Mouse (Mus musculus) cerebellum, adult (tissue): ENCODE results near the gene Pctp.

ENCODE experiments used
- ATAC-seq: cut with Nextera tagmentation; 2 replicates; pipeline ENCODE4 v1.9.2; 2017; ENCODE audit warnings: mild to moderate bottlenecking, moderate library complexity, mixed read lengths; ENCODE audit not compliant: insufficient number of reproducible peaks, low FRiP score, low TSS enrichment

The Pctp gene

GRCm38 (mm10) chr11:89978914-89979818 is 23.5 kb downstream of the Pctp start:
- no peak for ATAC-seq

- ATAC-seq, result no peak
Measured at GRCm38 (mm10) chr11:89978353-89978831, 24.3 kb downstream of the Pctp start.

- ATAC-seq, result no peak
Measured at GRCm38 (mm10) chr11:89977746-89978352, 24.8 kb downstream of the Pctp start.

GRCm38 (mm10) chr11:89976361-89976760 is 26.3 kb downstream of the Pctp start:
- ATAC-seq, result no peak

- ATAC-seq, result no peak
Measured at GRCm38 (mm10) chr11:89971296-89971695, 31.4 kb downstream of the Pctp start.

GRCm38 (mm10) chr11:89970726-89971125 is 32.0 kb downstream of the Pctp start:
- ATAC-seq, result no peak

- ATAC-seq, result no peak
Measured at GRCm38 (mm10) chr11:89969131-89969530, 33.6 kb downstream of the Pctp start.

GRCm38 (mm10) chr11:89950691-89951270 is 51.9 kb downstream of the Pctp start:
- no peak for ATAC-seq

- no peak for ATAC-seq
Measured at GRCm38 (mm10) chr11:89947806-89948205, 54.9 kb downstream of the Pctp start.

- no peak for ATAC-seq
Measured at GRCm38 (mm10) chr11:89945159-89945558, 57.5 kb downstream of the Pctp start.

GRCm38 (mm10) chr11:89937241-89937640 is 65.5 kb downstream of the Pctp start:
- no peak for ATAC-seq
